Mouse (Mus musculus): ENCODE measurements at regions not wholly inside any gene's neighbourhood (a gene's known extent, or its start where the extent isn't known, plus 50 kb on each side); places are given as distances from the start of the nearest gene placed in this dataset.

DNA sequence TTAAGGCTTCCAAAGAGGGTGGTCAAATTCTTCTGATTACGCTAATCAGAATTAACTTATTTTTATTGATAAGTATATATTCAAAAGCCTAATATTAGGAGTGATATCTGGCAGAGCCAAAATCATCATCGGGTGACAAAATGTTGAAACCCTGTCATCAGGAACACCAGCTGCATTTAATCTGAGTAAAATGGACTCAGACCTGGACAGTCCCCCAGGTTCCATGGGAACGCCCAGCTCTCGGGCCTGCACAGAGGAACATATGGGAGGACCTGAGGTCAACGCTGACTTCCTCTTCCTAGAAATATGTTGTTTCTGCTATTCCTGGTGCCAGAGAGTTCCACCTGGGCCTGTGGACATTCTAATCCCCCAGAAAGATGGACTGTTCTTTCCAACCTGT, 176.5 kb downstream of the Tmx1 start:
- peaks cover 44% of the 10 kb centered on the region for H3K4me1 ChIP-seq (replicated peaks)
- H3K36me3 ChIP-seq: no peaks in the 10 kb centered on the region
- whole genome bisulfite sequencing: 77% methylated on average over 5 of the region's 5 CpGs
- ATAC-seq (ENCODE audit: insufficient number of reproducible peaks, low FRiP score): no peak
- no peak overlapping the region for H3K4me3 ChIP-seq
- H3K27ac ChIP-seq (ENCODE audit: poor library complexity, severe bottlenecking): no peak overlapping the region
- H3K27me3 ChIP-seq (replicated peaks): no peaks in the 10 kb centered on the region
- H3K9ac ChIP-seq: no peak overlapping the region
- no peak overlapping the region for H3K4me2 ChIP-seq
- H3K9me3 ChIP-seq (replicated peaks): no peaks in the 10 kb centered on the region

DNA sequence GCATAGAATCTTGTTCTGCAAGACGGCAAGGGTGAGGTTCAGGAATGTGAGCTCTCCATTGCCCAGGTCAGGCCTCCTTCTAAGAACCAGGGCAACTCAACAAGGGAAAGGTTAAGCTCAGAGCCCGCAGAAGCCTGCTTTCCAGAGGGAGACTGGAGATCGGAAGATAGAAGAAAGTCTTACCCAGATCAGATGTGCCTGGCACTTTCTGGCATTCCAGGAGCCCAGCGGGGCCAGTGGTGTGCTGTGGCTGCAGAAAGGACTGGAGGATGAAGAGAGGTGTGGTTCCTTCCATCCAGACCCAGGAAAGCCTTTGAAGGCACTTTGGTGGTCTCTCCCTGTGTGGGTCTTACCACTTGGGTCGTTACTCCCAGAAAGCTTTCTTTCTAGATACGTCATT, 178.4 kb downstream of the Tmx1 start:
- no peak overlapping the region for H3K27ac ChIP-seq (ENCODE audit: poor library complexity, severe bottlenecking)
- no peaks in the 10 kb centered on the region for H3K27me3 ChIP-seq (replicated peaks)
- H3K36me3 ChIP-seq: no peaks in the 10 kb centered on the region
- no peak overlapping the region for H3K4me3 ChIP-seq
- no peak overlapping the region for H3K9ac ChIP-seq
- peaks cover 39% of the 10 kb centered on the region for H3K4me1 ChIP-seq (replicated peaks)
- no peak for ATAC-seq (ENCODE audit: insufficient number of reproducible peaks, low FRiP score)
- no peak overlapping the region for H3K4me2 ChIP-seq
- WGBS: 62% methylated on average over 6 of the region's 6 CpGs
- no peaks in the 10 kb centered on the region for H3K9me3 ChIP-seq (replicated peaks)

DNA sequence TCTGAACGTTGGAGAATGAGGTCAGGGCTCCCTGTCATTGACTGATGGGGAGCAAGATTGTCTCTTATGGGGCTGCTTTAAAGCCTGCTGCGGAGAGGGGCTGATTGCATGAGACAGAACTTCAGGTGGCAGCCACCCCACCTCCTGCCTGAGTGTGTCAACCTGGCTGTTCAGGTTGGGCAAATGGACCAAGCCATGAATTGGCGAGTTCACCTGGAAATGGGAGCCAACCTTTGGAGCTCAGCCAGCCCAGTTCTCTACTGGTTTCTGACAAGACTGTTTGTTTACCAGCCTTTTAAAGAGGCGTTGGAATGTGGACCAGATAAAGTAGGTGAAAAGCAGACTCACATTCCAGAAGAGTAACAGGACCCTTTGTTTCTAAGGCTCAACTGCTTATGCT, 180.3 kb downstream of the Tmx1 start:
- Histone ChIP-seq H3K9me3 (replicated peaks) (no peaks in the 10 kb centered on the region), H3K9ac (no peak overlapping the region), H3K4me2 (no peak overlapping the region), H3K4me1 (replicated peaks) (peaks cover 37% of the 10 kb centered on the region), H3K36me3 (no peaks in the 10 kb centered on the region), H3K27me3 (replicated peaks) (no peaks in the 10 kb centered on the region), H3K4me3 (no peak overlapping the region), H3K27ac (ENCODE audit: poor library complexity, severe bottlenecking) (no peak overlapping the region)
- WGBS: 15% methylated on average over 4 of the region's 4 CpGs
- ATAC-seq (ENCODE audit: insufficient number of reproducible peaks, low FRiP score): no peak

DNA sequence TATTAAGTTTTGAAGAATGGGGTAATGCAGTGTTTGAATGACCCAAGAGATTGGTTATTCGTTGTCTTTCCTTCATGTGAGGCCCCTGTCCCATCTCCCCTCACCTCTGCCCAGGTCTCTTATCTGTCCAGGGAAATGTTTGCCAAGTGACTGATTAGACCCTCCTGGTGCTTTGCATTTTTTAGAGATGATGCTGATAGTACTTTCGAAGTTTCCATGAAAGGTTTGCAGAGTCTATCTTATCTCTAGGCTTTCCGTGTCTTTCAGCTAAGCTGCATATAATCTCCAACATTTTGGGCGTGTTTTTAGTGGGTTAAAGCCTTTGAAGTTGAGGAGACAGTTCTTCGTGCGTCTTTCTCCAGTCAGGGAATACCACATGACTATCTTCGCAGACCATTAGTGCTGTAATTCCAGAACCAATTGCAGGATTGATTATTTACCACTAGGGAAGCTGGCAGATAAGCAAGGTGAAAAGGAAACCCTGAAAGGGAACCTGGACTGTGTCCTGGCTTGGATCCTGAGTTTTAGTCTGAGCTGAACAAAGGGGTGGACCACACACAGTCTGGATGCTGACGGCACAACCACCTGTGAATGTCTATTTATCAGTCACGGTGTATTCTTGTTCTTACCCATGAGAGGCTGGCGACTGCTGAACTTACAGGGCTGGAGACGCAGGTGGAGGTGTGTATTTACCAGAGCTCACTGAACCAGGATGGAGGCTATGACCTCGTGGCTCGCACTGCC, 180.9 kb downstream of the Tmx1 start:
- Histone ChIP-seq H3K4me2 (peak overlapping the region; percentile 6; the same call in 1 of the 2 replicates), H3K27ac (ENCODE audit: poor library complexity, severe bottlenecking) (no peak overlapping the region), H3K9me3 (replicated peaks) (no peaks in the 10 kb centered on the region), H3K4me3 (no peak overlapping the region), H3K36me3 (no peaks in the 10 kb centered on the region), H3K9ac (no peak overlapping the region), H3K4me1 (replicated peaks) (peaks cover 31% of the 10 kb centered on the region), H3K27me3 (replicated peaks) (no peaks in the 10 kb centered on the region)
- 16% methylated on average over 13 of the region's 13 CpGs for WGBS
- no peak for ATAC-seq (ENCODE audit: insufficient number of reproducible peaks, low FRiP score)

DNA sequence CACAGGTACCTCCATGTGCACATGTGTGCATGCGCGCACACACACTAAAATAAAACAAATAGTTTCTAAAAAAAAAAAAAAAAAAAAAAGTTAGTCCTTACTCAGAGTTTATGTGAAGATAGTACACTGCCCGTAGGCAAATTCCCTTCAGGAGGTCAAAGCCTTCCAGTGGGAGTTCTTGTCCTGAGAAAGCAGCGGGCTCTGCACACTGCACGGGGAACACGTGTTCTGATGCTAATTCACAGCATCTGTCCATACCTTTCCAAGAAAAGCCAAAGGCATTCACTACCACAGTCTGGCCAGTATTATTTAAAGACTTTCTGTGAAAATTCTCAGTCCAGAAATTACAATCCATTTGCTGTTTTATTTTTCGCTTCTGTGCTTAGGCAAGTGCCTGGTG, 183.1 kb downstream of the Tmx1 start:
- no peak overlapping the region for H3K4me2 ChIP-seq
- H3K36me3 ChIP-seq: no peaks in the 10 kb centered on the region
- H3K27ac ChIP-seq (ENCODE audit: poor library complexity, severe bottlenecking): no peak overlapping the region
- no peaks in the 10 kb centered on the region for H3K27me3 ChIP-seq (replicated peaks)
- H3K4me3 ChIP-seq: no peak overlapping the region
- no peak for ATAC-seq (ENCODE audit: insufficient number of reproducible peaks, low FRiP score)
- H3K9me3 ChIP-seq (replicated peaks): no peaks in the 10 kb centered on the region
- WGBS: 91% methylated on average over 7 of the region's 7 CpGs
- no peak overlapping the region for H3K9ac ChIP-seq
- peaks cover 24% of the 10 kb centered on the region for H3K4me1 ChIP-seq (replicated peaks)

DNA sequence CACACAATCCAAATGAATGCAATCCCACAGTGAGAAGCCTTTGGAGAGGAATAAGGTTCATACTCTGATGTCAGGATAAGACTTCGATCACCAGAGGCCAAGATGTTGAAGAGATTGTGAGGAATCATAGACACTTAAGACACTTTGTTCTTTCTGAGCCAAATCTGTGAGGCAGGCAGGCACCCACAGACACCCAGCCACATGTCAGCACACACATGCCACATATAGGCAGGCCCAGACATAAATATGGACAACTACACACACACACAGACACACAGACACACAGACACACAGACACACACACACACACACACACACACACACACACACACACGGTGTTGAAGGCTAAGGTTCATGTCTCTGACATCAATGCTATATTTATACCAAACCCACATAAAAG, 185.1 kb upstream of the Frmd6 start:
- Histone ChIP-seq H3K27me3 (replicated peaks) (no peaks in the 10 kb centered on the region), H3K4me1 (replicated peaks) (no peaks in the 10 kb centered on the region), H3K36me3 (no peaks in the 10 kb centered on the region), H3K9ac (no peak overlapping the region), H3K9me3 (replicated peaks) (no peaks in the 10 kb centered on the region), H3K4me2 (no peak overlapping the region), H3K4me3 (no peak overlapping the region), H3K27ac (ENCODE audit: poor library complexity, severe bottlenecking) (no peak overlapping the region)
- WGBS: 82% methylated on average over 2 of the region's 2 CpGs
- ATAC-seq (ENCODE audit: insufficient number of reproducible peaks, low FRiP score): no peak

DNA sequence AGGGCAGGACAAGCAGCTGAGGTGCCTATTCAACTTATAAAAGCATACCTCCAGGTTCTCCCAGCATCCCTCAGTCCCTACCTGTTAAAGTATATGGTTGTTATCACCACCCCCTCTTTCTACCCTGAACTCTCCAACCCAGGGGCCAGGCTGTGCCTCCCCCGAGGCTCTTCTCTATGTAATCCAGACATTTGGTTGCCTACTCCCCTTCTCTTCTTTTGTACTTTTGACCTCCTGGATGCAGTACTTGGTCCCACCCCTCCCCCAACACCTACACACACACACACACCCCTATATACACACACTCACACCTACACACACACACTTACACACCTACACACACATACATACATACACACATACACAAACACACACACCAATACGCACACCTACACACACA, 180.4 kb upstream of the Frmd6 start:
- no peak overlapping the region for H3K27ac ChIP-seq (ENCODE audit: poor library complexity, severe bottlenecking)
- WGBS: 80% methylated on average over 2 of the region's 2 CpGs
- H3K4me1 ChIP-seq (replicated peaks): peaks cover 30% of the 10 kb centered on the region
- H3K9ac ChIP-seq: no peak overlapping the region
- no peaks in the 10 kb centered on the region for H3K27me3 ChIP-seq (replicated peaks)
- no peak overlapping the region for H3K4me2 ChIP-seq
- no peak overlapping the region for H3K4me3 ChIP-seq
- no peaks in the 10 kb centered on the region for H3K9me3 ChIP-seq (replicated peaks)
- ATAC-seq (ENCODE audit: insufficient number of reproducible peaks, low FRiP score): no peak; the same call in 1 of the 2 replicates
- H3K36me3 ChIP-seq: no peaks in the 10 kb centered on the region

DNA sequence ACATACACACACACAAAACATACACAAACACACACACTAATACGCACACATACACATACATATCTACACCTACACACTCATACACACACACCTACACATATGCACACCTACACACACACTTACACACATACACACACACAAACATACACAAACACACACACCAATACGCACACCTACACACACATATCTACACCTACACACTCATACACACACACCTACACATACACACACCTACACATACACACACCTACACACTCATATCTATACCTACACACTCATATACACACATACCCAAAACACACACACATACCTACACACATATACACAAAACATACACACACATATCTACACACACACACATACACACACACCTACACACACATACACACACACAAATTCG, 179.9 kb upstream of the Frmd6 start:
- WGBS: 66% methylated on average over 3 of the region's 3 CpGs
- Histone ChIP-seq H3K27ac (ENCODE audit: poor library complexity, severe bottlenecking) (no peak overlapping the region), H3K9me3 (replicated peaks) (no peaks in the 10 kb centered on the region), H3K36me3 (no peaks in the 10 kb centered on the region), H3K4me3 (no peak overlapping the region), H3K4me1 (replicated peaks) (peaks cover 35% of the 10 kb centered on the region), H3K27me3 (replicated peaks) (no peaks in the 10 kb centered on the region), H3K9ac (no peak overlapping the region), H3K4me2 (no peak overlapping the region)
- ATAC-seq (ENCODE audit: insufficient number of reproducible peaks, low FRiP score): peak; percentile 48; the same call in 1 of the 2 replicates

DNA sequence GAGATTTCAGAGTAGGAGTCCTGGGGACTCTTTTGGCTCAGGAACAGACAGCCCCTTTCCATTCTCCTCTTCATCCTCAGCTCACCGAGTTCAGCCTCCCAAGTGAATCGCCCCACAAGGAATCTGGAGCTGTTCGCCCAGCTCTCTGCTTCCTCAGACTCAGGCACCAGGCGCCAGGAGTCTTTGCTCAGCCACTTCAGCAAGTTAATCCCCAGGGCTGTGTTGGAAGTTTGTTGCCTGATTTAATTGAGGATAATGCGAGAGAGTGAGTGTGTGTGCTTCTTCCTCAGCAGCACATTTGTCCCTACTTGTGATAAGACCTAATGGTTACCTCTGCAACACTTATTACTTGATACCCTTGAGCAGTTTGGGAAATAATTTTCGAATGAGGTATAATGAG, 177.8 kb upstream of the Frmd6 start:
- Histone ChIP-seq H3K9ac (no peak overlapping the region), H3K4me1 (replicated peaks) (peaks cover 44% of the 10 kb centered on the region), H3K27ac (ENCODE audit: poor library complexity, severe bottlenecking) (no peak overlapping the region), H3K9me3 (replicated peaks) (no peaks in the 10 kb centered on the region), H3K27me3 (replicated peaks) (no peaks in the 10 kb centered on the region), H3K4me2 (no peak overlapping the region), H3K36me3 (no peaks in the 10 kb centered on the region), H3K4me3 (no peak overlapping the region)
- no peak for ATAC-seq (ENCODE audit: insufficient number of reproducible peaks, low FRiP score)
- 30% methylated on average over 6 of the region's 6 CpGs for WGBS

DNA sequence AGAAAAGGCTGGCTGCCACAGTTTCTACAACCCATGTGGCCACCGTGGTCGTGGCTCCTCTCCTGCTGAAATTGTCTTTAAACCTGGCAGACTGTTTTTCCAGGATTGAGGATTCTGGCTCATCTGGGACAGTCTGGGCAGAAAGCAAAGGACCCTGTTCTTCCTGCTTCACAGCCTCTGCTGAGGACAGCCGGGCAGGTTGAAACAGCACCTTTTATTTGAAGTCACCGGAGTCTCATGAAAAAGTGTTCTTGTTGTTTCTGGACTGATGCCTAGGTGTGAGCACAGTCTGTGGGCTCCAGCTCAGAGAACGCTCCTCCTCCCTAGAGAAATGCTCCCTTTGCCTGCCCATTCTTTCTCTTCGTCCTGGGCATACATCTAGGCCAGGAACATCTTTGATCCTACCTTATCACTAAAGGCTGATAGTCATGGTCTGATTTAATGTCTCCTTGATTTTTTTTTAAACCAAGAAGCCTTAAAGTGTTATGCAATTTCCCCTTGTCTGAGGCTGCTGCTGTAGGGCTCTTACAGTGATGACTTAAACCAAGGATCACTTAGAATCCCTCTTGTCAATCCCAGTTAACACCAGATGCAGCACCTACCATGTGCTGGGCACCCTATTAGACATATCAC, 177.0 kb upstream of the Frmd6 start:
- 49% methylated on average over 6 of the region's 6 CpGs for WGBS
- Histone ChIP-seq H3K9ac (no peak overlapping the region), H3K36me3 (no peaks in the 10 kb centered on the region), H3K27me3 (replicated peaks) (no peaks in the 10 kb centered on the region), H3K4me1 (replicated peaks) (peaks cover 44% of the 10 kb centered on the region), H3K4me3 (no peak overlapping the region), H3K4me2 (no peak overlapping the region), H3K9me3 (replicated peaks) (peaks cover 3% of the 10 kb centered on the region; the same call in 1 of the 2 replicates), H3K27ac (ENCODE audit: poor library complexity, severe bottlenecking) (peak overlapping the region; percentile 45; the same call in 1 of the 2 replicates)
- ATAC-seq (ENCODE audit: insufficient number of reproducible peaks, low FRiP score): 0 out of 2 replicates have a peak, but pooled peaks have one; percentile 22

DNA sequence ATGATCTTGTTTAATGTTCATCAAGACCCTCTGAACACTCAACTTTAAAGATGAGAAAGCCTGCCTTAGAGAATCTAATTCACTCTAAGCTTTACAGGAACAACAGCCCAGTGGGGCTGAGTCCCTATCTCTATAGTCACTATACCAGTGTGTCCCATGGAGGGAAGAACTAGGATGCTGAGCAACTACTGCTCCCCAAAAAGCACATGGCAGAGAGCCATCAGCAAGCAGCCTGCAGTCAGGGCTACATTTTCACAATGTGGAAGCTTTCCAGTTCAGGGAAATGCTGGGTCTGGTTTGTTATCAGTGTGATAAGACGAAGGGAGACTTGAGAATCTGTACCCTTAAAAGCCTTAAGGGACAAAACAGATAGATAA, 176.5 kb upstream of the Frmd6 start:
- 11% methylated on average over 1 of the region's 1 CpGs for WGBS
- no peaks in the 10 kb centered on the region for H3K27me3 ChIP-seq (replicated peaks)
- peak overlapping the region; percentile 45; the same call in 1 of the 2 replicates for H3K27ac ChIP-seq (ENCODE audit: poor library complexity, severe bottlenecking)

More for the DNA sequence above, 176.5 kb upstream of the Frmd6 start:
- H3K4me3 ChIP-seq: no peak overlapping the region
- no peaks in the 10 kb centered on the region for H3K36me3 ChIP-seq
- peaks cover 44% of the 10 kb centered on the region for H3K4me1 ChIP-seq (replicated peaks)
- H3K4me2 ChIP-seq: no peak overlapping the region
- peaks cover 3% of the 10 kb centered on the region; the same call in 1 of the 2 replicates for H3K9me3 ChIP-seq (replicated peaks)
- no peak for ATAC-seq (ENCODE audit: insufficient number of reproducible peaks, low FRiP score)
- H3K9ac ChIP-seq: no peak overlapping the region

Measured in heart, embryonic 12.5 days (tissue).